Mouse (Mus musculus): ENCODE data around the gene Kcnj12. TPM values are rescaled to one million over a fixed set of nuclear protein-coding genes. Genes with fewer than 3 reads are reported as not detected.

Gene Kcnj12
- 1.9 and 2.2 TPM in 2 replicates for polyA plus RNA-seq (2012; rRNA removed)

DNA sequence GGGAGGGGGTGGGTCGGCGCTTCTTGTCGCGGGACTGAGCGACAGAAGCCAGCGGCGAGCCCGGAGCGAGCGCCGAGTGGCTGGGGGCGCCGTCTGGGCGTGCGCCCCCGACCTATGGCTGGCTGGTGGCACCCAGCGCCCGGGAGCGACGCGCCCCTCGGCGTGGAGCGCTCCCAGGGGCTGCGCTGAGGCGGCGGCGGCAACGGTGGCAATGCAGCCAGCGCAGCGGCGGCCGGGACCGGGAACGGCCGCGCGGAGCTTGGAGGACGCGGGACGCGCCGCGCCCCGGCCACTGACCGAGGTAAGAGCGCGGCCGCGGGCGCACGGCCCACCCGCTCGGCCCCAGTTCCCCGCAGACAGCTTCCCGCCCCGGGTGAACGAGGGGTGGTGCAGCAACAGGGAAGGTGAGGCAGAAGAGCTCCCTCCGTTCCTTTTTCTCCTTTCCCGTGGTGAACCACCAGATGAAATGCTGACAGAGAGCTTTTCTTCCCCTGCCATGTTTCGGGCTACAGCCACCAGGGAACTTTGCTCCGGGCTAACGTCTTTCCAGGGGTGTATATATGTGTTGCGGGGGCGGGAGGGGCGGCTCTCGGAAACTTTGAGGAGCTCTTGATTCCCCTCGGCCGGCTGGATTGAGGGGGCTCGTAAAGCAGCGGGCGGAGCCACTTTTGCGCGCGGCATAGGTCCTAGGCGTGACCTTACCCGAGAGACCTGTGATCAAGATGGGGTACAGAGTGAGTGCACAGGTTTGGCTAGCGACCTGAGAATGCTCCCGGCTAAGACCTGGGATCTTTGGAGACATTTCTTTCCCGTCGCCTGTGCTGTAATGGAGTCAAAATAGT, at the start of gene Kcnj12:
Gene Kcnj12, plus strand, starts transcription at position 15 of the 842 bp plus-strand sequence.

Other genes with a start within 250 kb of the Kcnj12 start
- gene Top3a, start 245.2 kb upstream of the Kcnj12 start, polyA plus RNA-seq (2012; rRNA removed): 6.1 and 6.6 TPM in 2 replicates
- 7.1 and 7.4 TPM in 2 replicates for gene Smcr8, start 245.0 kb upstream of the Kcnj12 start, polyA plus RNA-seq (2012; rRNA removed)
- gene Shmt1, start 210.8 kb upstream of the Kcnj12 start, polyA plus RNA-seq (2012; rRNA removed): 25.7 and 26.4 TPM in 2 replicates
- gene Dhrs7b, start 191.9 kb upstream of the Kcnj12 start, polyA plus RNA-seq (2012; rRNA removed): 21.7 and 25.0 TPM in 2 replicates
- gene Tmem11, start 143.3 kb upstream of the Kcnj12 start, polyA plus RNA-seq (2012; rRNA removed): 72.2 and 80.5 TPM in 2 replicates
- gene Natd1, start 107.8 kb upstream of the Kcnj12 start, polyA plus RNA-seq (2012; rRNA removed): 16.7 and 19.1 TPM in 2 replicates
- 35.8 and 44.1 TPM in 2 replicates for gene Map2k3, start 90.5 kb upstream of the Kcnj12 start, polyA plus RNA-seq (2012; rRNA removed)
- 12.7 and 14.7 TPM in 2 replicates for gene Tnfrsf13b, start 104.2 kb downstream of the Kcnj12 start, polyA plus RNA-seq (2012; rRNA removed)
- 30.5 and 36.4 TPM in 2 replicates for gene Usp22, start 152.5 kb downstream of the Kcnj12 start, polyA plus RNA-seq (2012; rRNA removed)
- 1.2 TPM in 2 replicates for gene Aldh3a1, start 185.0 kb downstream of the Kcnj12 start, polyA plus RNA-seq (2012; rRNA removed)
- 75.6 and 94.9 TPM in 2 replicates for gene Aldh3a2, start 244.9 kb downstream of the Kcnj12 start, polyA plus RNA-seq (2012; rRNA removed)